Mouse (Mus musculus) liver, embryonic 16.5 days (tissue): ENCODE data around the gene Wnt6. TPM values are rescaled to one million over a fixed set of nuclear protein-coding genes. Genes with fewer than 3 reads are reported as not detected.

Experiments
- ATAC-seq: fragments of 200-750 bp; cut with Nextera tagmentation; 2 replicates; pipeline ENCODE4 v1.8.0; 2017; ENCODE audit warnings: low read depth, mild to moderate bottlenecking, moderate number of reproducible peaks, moderate library complexity
- H3K27ac ChIP-seq: fragments of 300-500 bp; sonication (generic); 2 replicates; pipeline ENCODE4 v1.5.1; 2014; ENCODE audit warnings: mild to moderate bottlenecking, low read length
- H3K27me3 ChIP-seq: fragments of 300-500 bp; sonication (generic); 2 replicates; pipeline ENCODE4 v1.6.1; 2014; ENCODE audit warnings: low read depth, low read length, mixed read lengths; ENCODE audit not compliant: control insufficient read depth, insufficient read depth
- H3K36me3 ChIP-seq: fragments of 300-500 bp; sonication (generic); 2 replicates; pipeline ENCODE4 v1.6.1; 2014; ENCODE audit warnings: mild to moderate bottlenecking; ENCODE audit not compliant: control insufficient read depth, insufficient read depth
- H3K4me1 ChIP-seq: fragments of 300-500 bp; sonication (generic); 2 replicates; pipeline ENCODE4 v1.6.1; 2014; ENCODE audit warnings: low read depth, low read length, mixed read lengths; ENCODE audit not compliant: control insufficient read depth
- H3K4me2 ChIP-seq: fragments of 300-500 bp; sonication (generic); 2 replicates; pipeline ENCODE4 v1.6.1; 2014; ENCODE audit warnings: low read depth, low read length, mixed read lengths
- H3K4me3 ChIP-seq: fragments of 300-500 bp; sonication (generic); 2 replicates; pipeline ENCODE4 v1.5.1; 2014; ENCODE audit warnings: low read depth, mild to moderate bottlenecking, low read length
- H3K9ac ChIP-seq: fragments of 300-500 bp; sonication (generic); 2 replicates; pipeline ENCODE4 v1.6.1; 2014; ENCODE audit warnings: low read depth, low read length
- H3K9me3 ChIP-seq: fragments of 300-500 bp; sonication (generic); replicated peaks from 2 replicates; pipeline ENCODE4 v1.6.1; 2016; ENCODE audit warnings: low read length; ENCODE audit not compliant: control insufficient read depth
- WGBS: fragments of 180-500 bp; shearing (Covaris S2); extraction: QIAGEN DNeasy Blood & Tissue Kit; methylation state at CpG from one replicate; pipeline ENCODE4 v1.1.7; 2014; ENCODE audit not compliant: insufficient replicate concordance; 5-methylcytosine and 5-hydroxymethylcytosine counted together
- polyA plus RNA-seq: library from polyadenylated mRNA; unstranded; fragments of >200 nt; fragmentation: Nextera tagmentation; extraction: Ambion mirVana; gene quantifications from 2 replicates; pipeline ENCODE4 v1.2.1, GENCODE M21; 2015

Gene Wnt6
- polyA plus RNA-seq, 1 experiment from 2014 or later = 0.11 TPM

DNA sequence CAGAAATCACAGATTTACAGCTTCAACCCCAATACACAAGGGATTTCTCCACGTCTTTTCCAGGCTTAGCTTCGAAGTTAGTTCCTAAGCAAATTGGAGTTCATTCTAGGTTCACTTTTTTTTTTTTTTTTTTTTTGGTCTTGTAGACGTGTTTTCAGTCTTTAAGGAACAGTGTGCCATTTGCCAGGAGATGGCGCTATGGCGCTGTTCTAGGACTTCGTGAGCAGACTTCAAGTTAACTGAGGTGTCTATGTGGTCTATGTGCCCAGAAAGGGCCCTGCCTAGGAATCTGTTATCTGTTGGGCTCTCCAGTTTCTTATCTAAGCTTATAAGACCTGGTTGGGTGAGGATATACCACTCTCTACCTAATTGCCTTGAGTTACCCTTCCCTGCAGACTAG lies 8.6 kb upstream of the Wnt6 start:
- no peak for ATAC-seq
- WGBS = 2% methylated on average over 6 of the region's 6 CpGs
- Histone ChIP-seq H3K36me3 (no peaks in the 10 kb centered on the region), H3K9me3 (no peaks in the 10 kb centered on the region), H3K4me1 (no peaks in the 10 kb centered on the region), H3K27ac (no peak overlapping the region), H3K9ac (no peak overlapping the region), H3K4me3 (no peak overlapping the region), H3K4me2 (no peak overlapping the region), H3K27me3 (peaks cover 6% of the 10 kb centered on the region; the same call in 1 of the 2 replicates)

DNA sequence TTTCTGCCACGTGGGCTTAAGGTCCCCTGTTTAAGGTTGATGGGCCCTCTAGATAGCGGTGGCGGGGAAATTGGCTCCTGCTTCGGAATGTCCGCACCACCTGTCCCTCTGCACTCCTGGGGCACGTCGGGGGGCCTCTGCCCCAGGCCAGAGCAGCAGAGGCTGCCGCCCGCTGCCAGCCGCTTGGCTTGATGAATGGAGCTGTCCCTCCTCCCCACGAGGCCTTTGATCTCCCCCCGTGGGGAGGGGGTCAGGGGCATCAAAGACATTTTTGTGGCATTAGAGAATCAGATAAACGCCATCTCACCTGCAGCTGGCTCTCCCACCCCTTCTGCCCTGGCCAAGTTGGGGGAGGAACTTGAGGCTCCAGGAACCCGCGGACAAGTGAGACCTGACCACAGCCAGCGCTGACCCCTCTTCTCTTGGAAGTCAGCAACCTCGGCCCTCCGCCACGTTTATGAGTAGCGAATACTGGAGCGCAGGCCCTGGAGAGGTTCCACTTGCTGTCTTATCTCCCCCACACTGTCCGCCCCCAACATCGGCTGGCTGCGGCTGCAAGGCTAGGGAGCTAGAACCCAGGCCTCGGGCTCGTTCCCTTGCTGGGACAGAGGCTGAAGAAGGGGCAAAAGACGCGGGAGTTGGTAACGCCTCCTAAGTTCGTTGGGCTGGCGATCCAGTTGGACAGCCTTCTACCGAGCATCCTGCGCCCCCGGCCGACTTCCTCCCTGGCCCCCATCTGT lies 795 bp upstream of the Wnt6 start:
- Histone ChIP-seq H3K27ac (no peak overlapping the region), H3K9me3 (no peaks in the 10 kb centered on the region), H3K4me1 (no peaks in the 10 kb centered on the region), H3K4me3 (no peak overlapping the region; the same call in 1 of the 2 replicates), H3K4me2 (peak overlapping the region; percentile 51), H3K9ac (no peak overlapping the region), H3K36me3 (no peaks in the 10 kb centered on the region), H3K27me3 (peaks cover 73% of the 10 kb centered on the region)
- 3% methylated on average over 35 of the region's 35 CpGs for WGBS
- ATAC-seq = no peak

DNA sequence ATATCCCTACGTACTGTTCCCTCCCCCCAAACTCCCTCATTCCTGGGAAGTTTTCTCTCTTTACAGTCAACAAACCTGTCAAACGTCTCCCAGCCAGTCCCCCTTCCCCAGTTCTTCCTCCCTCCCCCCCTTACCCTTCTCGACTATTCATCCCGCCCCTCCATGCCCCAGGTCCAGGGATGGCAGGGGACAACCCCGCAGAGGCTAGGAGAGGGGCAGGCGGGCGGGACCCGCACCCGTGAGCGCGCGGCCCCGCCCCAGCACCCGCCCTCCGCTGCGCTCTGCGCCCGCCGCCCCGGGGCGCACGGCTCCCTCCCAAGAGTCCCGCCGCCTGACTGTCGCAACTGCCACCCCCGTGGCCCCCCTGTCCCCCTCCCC lies 236 bp upstream of the Wnt6 start:
- Histone ChIP-seq H3K27me3 (peaks cover 73% of the 10 kb centered on the region), H3K36me3 (no peaks in the 10 kb centered on the region), H3K4me1 (no peaks in the 10 kb centered on the region), H3K9ac (no peak overlapping the region), H3K4me3 (peak overlapping the region; percentile 22), H3K27ac (no peak overlapping the region), H3K9me3 (no peaks in the 10 kb centered on the region), H3K4me2 (peak overlapping the region; percentile 51)
- 0% methylated on average over 8 of the region's 26 CpGs for WGBS
- ATAC-seq = no peak

DNA sequence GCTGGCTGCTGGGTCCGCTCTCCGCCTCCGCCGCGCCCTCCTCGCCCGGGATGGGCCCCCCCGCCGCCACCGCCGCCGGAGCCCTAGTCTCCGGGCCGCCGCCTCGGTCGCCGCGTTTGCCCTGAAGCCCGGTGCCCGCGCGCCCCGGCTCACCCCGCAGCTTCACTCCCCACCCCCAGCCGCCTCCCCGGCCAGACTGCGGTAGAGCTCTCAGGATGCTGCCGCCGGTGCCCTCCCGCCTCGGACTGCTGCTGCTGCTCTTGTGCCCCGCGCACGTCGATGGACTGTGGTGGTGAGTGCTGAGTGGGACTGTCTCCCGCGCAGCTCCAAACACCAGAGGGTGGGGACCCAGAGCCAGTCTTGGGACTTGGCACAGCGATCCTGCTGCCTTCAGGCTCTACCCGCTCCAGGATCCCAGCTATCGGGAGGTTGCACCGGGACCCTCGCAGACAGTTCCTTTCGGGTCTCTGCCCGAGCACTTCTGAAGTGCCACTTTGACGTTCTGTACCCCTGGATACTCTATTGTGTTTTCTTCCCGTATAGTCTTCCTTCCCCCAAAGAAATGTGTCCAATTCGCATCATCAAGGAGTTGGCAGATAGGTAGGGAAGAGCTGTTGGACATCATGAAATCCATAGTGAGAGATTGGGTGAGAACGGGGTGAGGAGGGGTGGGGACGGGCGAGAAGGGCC lies 384 bp downstream of the Wnt6 start:
- H3K27ac ChIP-seq = no peak overlapping the region
- H3K9me3 ChIP-seq = no peaks in the 10 kb centered on the region
- no peak overlapping the region for H3K9ac ChIP-seq
- H3K4me1 ChIP-seq = no peaks in the 10 kb centered on the region
- H3K36me3 ChIP-seq = no peaks in the 10 kb centered on the region
- 3% methylated on average over 41 of the region's 51 CpGs for WGBS
- peak overlapping the region; percentile 51 for H3K4me2 ChIP-seq
- peak overlapping the region; percentile 22 for H3K4me3 ChIP-seq
- ATAC-seq = no peak
- H3K27me3 ChIP-seq = peaks cover 73% of the 10 kb centered on the region

DNA sequence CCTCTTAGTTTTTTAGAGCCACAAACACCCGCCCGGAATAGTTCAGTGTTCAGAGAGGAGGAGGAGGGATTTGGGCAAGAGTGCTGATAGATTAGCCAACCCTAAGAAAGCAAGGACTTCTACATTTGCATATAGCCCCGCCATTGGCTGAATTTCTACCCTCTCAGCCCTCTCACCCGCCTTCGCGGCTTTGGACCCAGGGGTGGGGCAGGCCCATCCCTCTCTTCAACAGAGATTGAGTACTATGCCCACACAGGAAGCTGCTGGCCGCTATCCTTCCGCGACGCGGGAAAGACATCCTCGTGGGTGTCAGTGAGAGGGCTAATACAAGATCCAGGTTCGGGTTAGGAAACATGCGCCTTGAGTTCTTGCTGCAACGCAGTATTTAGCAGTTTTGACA lies 1.4 kb downstream of the Wnt6 start:
- H3K4me1 ChIP-seq = no peaks in the 10 kb centered on the region
- no peak overlapping the region for H3K9ac ChIP-seq
- WGBS = 0% methylated on average over 15 of the region's 15 CpGs
- peak; percentile 88 for ATAC-seq
- no peaks in the 10 kb centered on the region for H3K36me3 ChIP-seq
- H3K27me3 ChIP-seq = peaks cover 71% of the 10 kb centered on the region
- H3K4me2 ChIP-seq = 0 out of 2 replicates have a peak overlapping the region, but pooled peaks have one; percentile 9
- no peak overlapping the region for H3K27ac ChIP-seq
- H3K4me3 ChIP-seq = no peak overlapping the region
- no peaks in the 10 kb centered on the region for H3K9me3 ChIP-seq

DNA sequence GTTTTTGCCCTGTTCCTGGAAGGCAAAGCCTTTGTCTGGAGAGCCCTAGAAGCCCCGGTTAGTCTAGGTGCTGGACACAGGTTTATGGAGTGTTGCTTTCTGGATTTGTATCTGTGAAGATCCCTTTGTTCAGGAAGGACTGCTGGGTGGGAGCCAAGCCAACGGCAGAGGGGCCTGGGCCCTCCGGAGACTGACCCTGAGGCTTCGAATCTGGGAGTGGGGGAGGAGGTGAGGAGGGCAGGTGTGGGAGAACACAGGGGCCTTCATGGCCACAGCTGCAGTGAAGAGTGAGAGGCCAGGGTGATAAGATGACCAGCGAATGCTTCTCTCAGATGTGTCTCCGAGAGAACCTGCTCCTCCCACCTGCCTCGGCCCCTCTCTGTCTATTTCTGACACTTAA lies 2.4 kb downstream of the Wnt6 start:
- no peaks in the 10 kb centered on the region for H3K36me3 ChIP-seq
- ATAC-seq = no peak
- no peaks in the 10 kb centered on the region for H3K4me1 ChIP-seq
- no peak overlapping the region for H3K9ac ChIP-seq
- no peak overlapping the region for H3K27ac ChIP-seq
- no peak overlapping the region for H3K4me2 ChIP-seq
- H3K9me3 ChIP-seq = no peaks in the 10 kb centered on the region
- WGBS = 19% methylated on average over 7 of the region's 7 CpGs
- H3K27me3 ChIP-seq = peaks cover 67% of the 10 kb centered on the region
- no peak overlapping the region for H3K4me3 ChIP-seq

DNA sequence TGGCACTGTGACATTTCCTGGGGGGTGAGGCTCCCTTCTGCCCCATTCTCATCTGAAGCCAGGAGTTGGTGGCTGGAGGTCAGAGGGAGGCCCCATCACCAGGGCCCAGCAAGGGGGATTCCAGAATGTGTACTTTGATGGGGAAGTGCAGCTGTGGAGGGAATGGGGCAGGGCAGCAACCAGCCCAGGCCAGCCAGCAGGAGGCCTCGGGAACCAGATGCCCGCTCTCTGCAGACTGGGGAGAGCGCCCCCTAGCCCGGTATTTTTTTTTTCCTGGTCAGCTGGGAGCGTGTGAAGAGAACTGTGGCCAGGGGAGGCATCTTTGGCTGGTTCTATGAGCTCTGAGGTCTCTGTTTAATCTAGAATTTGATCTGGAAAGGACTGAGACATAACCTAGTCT lies 4.1 kb downstream of the Wnt6 start:
- Histone ChIP-seq H3K4me3 (no peak overlapping the region), H3K9ac (no peak overlapping the region), H3K27me3 (peaks cover 58% of the 10 kb centered on the region), H3K9me3 (no peaks in the 10 kb centered on the region), H3K27ac (no peak overlapping the region), H3K36me3 (no peaks in the 10 kb centered on the region), H3K4me2 (no peak overlapping the region), H3K4me1 (no peaks in the 10 kb centered on the region)
- ATAC-seq = no peak
- WGBS = 7% methylated on average over 5 of the region's 5 CpGs

DNA sequence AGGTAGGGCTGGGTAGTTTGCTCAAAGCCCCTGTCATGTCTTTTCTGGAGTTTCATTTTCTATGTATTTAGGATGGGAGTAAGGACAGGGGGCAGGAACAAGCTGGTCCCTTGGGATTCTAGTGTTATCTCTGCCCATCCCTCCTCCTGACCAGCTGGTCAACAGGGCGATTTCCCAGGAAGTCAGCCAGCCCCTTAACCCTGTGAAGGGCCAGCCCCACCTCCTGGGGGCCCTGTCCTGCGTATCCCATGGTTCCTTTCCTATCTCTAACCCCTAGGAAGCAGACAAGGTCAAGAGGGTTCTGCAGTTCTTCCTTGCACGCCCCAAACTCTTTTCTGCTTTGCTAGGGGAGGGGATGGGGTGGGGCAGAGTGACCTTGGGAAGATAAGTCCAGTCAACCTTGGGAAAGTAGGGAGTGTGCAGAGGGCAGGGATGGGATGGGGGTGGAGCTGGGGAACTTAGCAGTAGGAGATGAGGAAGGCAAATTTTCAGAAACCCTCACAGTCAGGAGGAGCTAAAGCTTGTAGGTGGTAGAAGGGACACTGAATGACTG lies 7.3 kb downstream of the Wnt6 start:
- no peak overlapping the region for H3K4me2 ChIP-seq
- no peak overlapping the region for H3K4me3 ChIP-seq
- H3K9me3 ChIP-seq = no peaks in the 10 kb centered on the region
- H3K36me3 ChIP-seq = no peaks in the 10 kb centered on the region
- peaks cover 58% of the 10 kb centered on the region for H3K27me3 ChIP-seq
- H3K27ac ChIP-seq = no peak overlapping the region
- no peaks in the 10 kb centered on the region; the same call in 1 of the 2 replicates for H3K4me1 ChIP-seq
- WGBS = 28% methylated on average over 3 of the region's 3 CpGs
- no peak overlapping the region for H3K9ac ChIP-seq
- no peak for ATAC-seq

DNA sequence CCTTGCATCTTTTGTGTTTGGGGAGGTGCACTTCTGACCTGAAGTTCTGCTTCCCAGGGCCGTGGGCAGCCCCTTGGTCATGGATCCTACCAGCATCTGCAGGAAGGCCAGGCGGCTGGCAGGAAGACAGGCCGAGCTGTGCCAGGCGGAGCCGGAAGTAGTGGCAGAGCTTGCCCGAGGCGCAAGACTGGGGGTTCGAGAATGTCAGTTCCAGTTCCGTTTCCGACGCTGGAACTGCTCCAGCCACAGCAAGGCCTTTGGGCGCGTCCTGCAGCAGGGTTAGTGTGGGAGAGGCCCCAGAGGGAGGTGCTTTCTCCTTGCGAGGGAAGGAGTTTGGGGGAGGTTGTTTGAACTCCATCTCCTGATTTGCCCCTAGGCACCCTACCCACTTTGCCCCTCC lies 10.4 kb downstream of the Wnt6 start:
- H3K9me3 ChIP-seq = no peaks in the 10 kb centered on the region
- WGBS = 9% methylated on average over 14 of the region's 14 CpGs
- peaks cover 67% of the 10 kb centered on the region for H3K27me3 ChIP-seq
- no peak overlapping the region for H3K27ac ChIP-seq
- no peaks in the 10 kb centered on the region for H3K36me3 ChIP-seq
- H3K4me1 ChIP-seq = no peaks in the 10 kb centered on the region; the same call in 1 of the 2 replicates
- H3K4me3 ChIP-seq = no peak overlapping the region
- no peak overlapping the region for H3K4me2 ChIP-seq
- no peak overlapping the region for H3K9ac ChIP-seq
- no peak for ATAC-seq
